Mouse (Mus musculus): ENCODE measurements around the gene Fbh1. TPM values are rescaled to one million over a fixed set of nuclear protein-coding genes. Genes with fewer than 3 reads are reported as not detected.
A peak's percentile ranks its signal among the peaks of the same experiment; 100 is the strongest.

The Fbh1 gene
- polyA plus RNA-seq, 1 experiment from 2014 or later: 24.3 TPM

DNA sequence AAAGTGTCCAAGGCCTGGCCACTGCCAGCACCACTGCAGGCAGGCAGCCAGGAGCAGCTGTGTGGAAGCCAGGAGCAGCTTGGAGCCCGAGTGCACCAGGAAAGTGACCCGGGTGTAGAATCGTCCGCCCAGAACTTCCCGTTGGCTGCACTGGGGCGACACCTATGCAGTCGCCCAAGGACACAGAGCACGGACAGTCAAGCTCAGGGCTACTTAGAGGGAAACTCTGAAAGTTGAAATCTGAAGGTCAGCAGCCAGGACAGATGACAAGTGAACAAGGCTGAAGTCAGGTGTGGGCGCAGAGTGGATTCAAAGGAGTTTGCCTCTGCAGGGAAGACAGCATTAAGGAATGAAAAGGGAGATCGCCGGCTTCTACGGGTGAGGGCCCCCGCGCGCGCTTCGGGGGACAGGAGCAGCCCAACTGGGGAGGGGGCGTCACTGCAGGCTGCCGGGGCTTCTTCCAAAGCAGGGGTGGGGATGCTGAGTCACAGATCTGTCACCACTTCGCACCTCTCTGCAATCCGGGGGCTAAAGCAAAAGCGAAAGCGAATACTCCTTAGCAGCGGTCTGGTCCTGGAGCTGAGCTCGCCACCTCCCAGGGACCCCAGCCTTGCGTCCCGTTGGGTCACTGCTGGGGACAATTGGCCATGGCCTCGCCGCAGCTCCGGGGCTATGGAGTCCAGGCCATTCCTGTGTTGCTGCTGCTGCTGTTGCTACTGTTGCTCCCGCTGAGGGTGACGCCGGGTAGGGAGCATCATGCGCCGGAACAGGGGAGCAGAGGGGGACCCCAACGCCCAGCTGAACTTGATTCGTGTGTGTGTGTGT is 72.0 kb downstream of the Fbh1 start, which contains the start of gene Il15ra:
Gene Il15ra, plus strand, starts transcription at position 90 of the 825 bp plus-strand sequence.
- H3K4me2 ChIP-seq (ENCODE audit: low read depth, low read length): peak within 1 kb of the TSS; percentile 86
- peak within 1 kb of the TSS; percentile 93 for H3K27ac ChIP-seq (ENCODE audit: low read depth)
- ATAC-seq (peak; percentile 77), DNase-seq (peak; percentile 72)
- peak within 1 kb of the TSS; percentile 72 for H3K4me3 ChIP-seq (ENCODE audit: low read depth, low read length)
- H3K9ac ChIP-seq (replicated peaks): peak within 1 kb of the TSS; percentile 81
- no peaks in the 10 kb centered on the region for H3K27me3 ChIP-seq (ENCODE audit: insufficient read depth, low read length)
- H3K36me3 ChIP-seq (replicated peaks; ENCODE audit: insufficient read depth, low read length): no peaks in the 10 kb centered on the region; the same call in 1 of the 2 replicates
- under 1% methylated on average over 37 of the region's 37 CpGs for WGBS (ENCODE audit: insufficient replicate concordance)
- TF ChIP-seq EP300 (IDR thresholded peaks at IDR 0.05; ENCODE audit: low read depth) (no peak), CTCF (IDR thresholded peaks at IDR 0.05; ENCODE audit: low read depth) (no peak)
- H3K4me1 ChIP-seq (ENCODE audit: insufficient read depth): peaks cover 38% of the 10 kb centered on the region
- H3K9me3 ChIP-seq (ENCODE audit: low read length): no peaks in the 10 kb centered on the region

- Histone ChIP-seq H3K4me3 (ENCODE audit: low read depth, low read length) (no peak overlapping the region), H3K4me1 (ENCODE audit: insufficient read depth) (peaks cover 8% of the 10 kb centered on the region), H3K27ac (ENCODE audit: low read depth) (no peak overlapping the region), H3K27me3 (ENCODE audit: insufficient read depth, low read length) (no peaks in the 10 kb centered on the region), H3K9ac (replicated peaks) (no peak overlapping the region), H3K9me3 (ENCODE audit: low read length) (no peaks in the 10 kb centered on the region), H3K4me2 (ENCODE audit: low read depth, low read length) (no peak overlapping the region), H3K36me3 (replicated peaks; ENCODE audit: insufficient read depth, low read length) (no peaks in the 10 kb centered on the region)
- DNase-seq: no peak
- no peak for ATAC-seq
- TF ChIP-seq EP300 (IDR thresholded peaks at IDR 0.05; ENCODE audit: low read depth) (no peak), CTCF (IDR thresholded peaks at IDR 0.05; ENCODE audit: low read depth) (no peak)
- 86% methylated on average over 2 of the region's 2 CpGs for whole genome bisulfite sequencing (ENCODE audit: insufficient replicate concordance)
Measured at GRCm38 (mm10) chr2:11699905-11700304, 77.5 kb downstream of the Fbh1 start.

DNA sequence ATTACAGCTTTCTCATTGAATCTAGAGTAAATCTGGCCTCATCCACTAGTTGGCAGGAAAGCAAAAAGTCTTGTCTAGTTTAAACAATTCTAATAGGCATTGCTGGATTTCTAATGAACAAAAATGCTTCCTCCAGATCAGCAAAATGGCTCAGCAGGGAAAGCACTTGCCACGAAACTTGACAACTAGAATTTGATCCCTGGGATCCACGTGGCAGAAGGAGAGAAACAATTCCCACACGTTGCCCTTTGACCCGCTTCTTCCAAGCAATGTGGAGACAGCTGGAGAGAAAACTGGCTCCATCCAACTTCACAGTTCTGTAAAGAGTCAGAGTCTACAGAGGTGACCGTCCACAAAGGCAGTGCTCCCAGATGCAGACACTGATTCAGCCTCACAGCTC is 78.4 kb downstream of the Fbh1 start:
- H3K9me3 ChIP-seq (ENCODE audit: low read length): no peaks in the 10 kb centered on the region
- ATAC-seq (no peak), DNase-seq (no peak)
- H3K4me2 ChIP-seq (ENCODE audit: low read depth, low read length): no peak overlapping the region
- no peak overlapping the region for H3K27ac ChIP-seq (ENCODE audit: low read depth)
- no peak overlapping the region for H3K9ac ChIP-seq (replicated peaks)
- WGBS (ENCODE audit: insufficient replicate concordance): 55% methylated on average over 5 of the region's 5 CpGs
- no peaks in the 10 kb centered on the region for H3K27me3 ChIP-seq (ENCODE audit: insufficient read depth, low read length)
- TF ChIP-seq CTCF (IDR thresholded peaks at IDR 0.05; ENCODE audit: low read depth): no peak
- TF ChIP-seq EP300 (IDR thresholded peaks at IDR 0.05; ENCODE audit: low read depth): peak; percentile 16; the same call in 1 of the 2 replicates
- H3K4me1 ChIP-seq (ENCODE audit: insufficient read depth): peaks cover 8% of the 10 kb centered on the region; the same call in 1 of the 2 replicates
- no peak overlapping the region for H3K4me3 ChIP-seq (ENCODE audit: low read depth, low read length)
- H3K36me3 ChIP-seq (replicated peaks; ENCODE audit: insufficient read depth, low read length): no peaks in the 10 kb centered on the region

DNA sequence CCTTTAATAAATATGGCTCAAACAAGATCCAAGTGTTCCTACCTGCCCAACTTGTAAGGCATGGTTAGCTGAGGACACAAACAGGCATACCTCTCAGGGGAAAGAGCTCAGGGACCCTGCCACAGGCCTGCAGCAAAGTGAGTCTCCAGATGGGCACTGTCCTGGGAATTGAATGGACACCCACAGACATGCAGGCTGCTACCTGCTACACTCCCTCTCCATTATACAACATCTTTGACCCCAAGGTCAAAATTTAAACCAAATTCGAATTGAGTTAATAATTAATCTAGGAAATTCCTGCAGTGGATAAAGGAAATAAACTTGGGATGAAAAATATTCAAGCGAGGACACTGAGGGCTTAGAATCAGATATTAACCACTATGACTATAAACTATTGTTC is 81.5 kb downstream of the Fbh1 start:
- Histone ChIP-seq H3K27me3 (ENCODE audit: insufficient read depth, low read length) (no peaks in the 10 kb centered on the region), H3K9me3 (ENCODE audit: low read length) (no peaks in the 10 kb centered on the region), H3K36me3 (replicated peaks; ENCODE audit: insufficient read depth, low read length) (no peaks in the 10 kb centered on the region), H3K4me2 (ENCODE audit: low read depth, low read length) (peak overlapping the region; percentile 35; the same call in 1 of the 2 replicates), H3K27ac (ENCODE audit: low read depth) (peak overlapping the region; percentile 92), H3K4me3 (ENCODE audit: low read depth, low read length) (no peak overlapping the region), H3K9ac (replicated peaks) (no peak overlapping the region), H3K4me1 (ENCODE audit: insufficient read depth) (peaks cover 13% of the 10 kb centered on the region; the same call in 1 of the 2 replicates)
- no peak for DNase-seq
- no peak for ATAC-seq
- TF ChIP-seq EP300 (IDR thresholded peaks at IDR 0.05; ENCODE audit: low read depth) (no peak), CTCF (IDR thresholded peaks at IDR 0.05; ENCODE audit: low read depth) (no peak)
- WGBS (ENCODE audit: insufficient replicate concordance): 37% methylated on average over 2 of the region's 2 CpGs

DNA sequence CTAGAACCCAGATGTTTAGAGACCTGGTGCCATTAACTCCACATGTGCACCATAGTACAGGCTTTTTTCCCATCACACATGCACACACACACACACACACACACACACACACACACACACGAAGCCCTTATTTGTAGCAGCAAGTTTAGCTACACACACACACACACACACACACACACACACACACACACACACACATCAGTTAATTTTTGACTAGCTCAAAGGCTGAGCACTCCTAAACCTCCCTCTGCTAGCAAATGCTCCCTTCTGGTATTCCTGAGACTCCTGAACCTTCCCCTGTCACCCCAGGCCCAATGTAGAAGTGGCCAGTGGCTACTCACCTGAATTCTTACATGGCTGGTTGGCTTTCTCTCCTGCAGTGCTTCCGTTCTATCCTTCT is 83.3 kb downstream of the Fbh1 start:
- Histone ChIP-seq H3K4me2 (ENCODE audit: low read depth, low read length) (no peak overlapping the region), H3K27ac (ENCODE audit: low read depth) (peak overlapping the region; percentile 92), H3K9ac (replicated peaks) (no peak overlapping the region), H3K9me3 (ENCODE audit: low read length) (no peaks in the 10 kb centered on the region), H3K36me3 (replicated peaks; ENCODE audit: insufficient read depth, low read length) (no peaks in the 10 kb centered on the region), H3K4me1 (ENCODE audit: insufficient read depth) (peaks cover 13% of the 10 kb centered on the region; the same call in 1 of the 2 replicates), H3K27me3 (ENCODE audit: insufficient read depth, low read length) (no peaks in the 10 kb centered on the region), H3K4me3 (ENCODE audit: low read depth, low read length) (no peak overlapping the region)
- peak; percentile 81 for ATAC-seq
- DNase-seq: peak; percentile 55
- WGBS (ENCODE audit: insufficient replicate concordance): 66% methylated on average over 2 of the region's 2 CpGs
- no peak for TF ChIP-seq CTCF (IDR thresholded peaks at IDR 0.05; ENCODE audit: low read depth)
- no peak for TF ChIP-seq EP300 (IDR thresholded peaks at IDR 0.05; ENCODE audit: low read depth)

DNA sequence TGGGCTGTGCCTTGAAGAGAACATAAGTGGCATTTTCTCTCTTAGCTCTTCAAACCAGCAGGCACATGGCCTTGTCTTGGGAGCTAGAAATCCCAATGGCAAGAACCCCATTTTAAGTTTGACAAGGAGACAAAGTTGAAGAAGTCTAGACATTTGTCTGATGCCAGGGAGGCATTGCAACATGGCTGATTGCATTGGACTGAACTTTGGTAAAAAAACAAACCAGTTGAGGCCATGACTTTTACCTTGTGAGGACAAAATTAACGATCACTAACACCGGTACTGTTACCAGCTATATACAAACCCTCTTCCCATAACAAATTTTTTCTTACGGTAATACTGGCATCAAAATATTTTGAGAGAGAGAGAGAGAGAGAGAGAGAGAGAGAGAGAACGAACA is 84.0 kb downstream of the Fbh1 start:
- WGBS (ENCODE audit: insufficient replicate concordance): 64% methylated on average over 4 of the region's 4 CpGs
- TF ChIP-seq CTCF (IDR thresholded peaks at IDR 0.05; ENCODE audit: low read depth) (no peak), EP300 (IDR thresholded peaks at IDR 0.05; ENCODE audit: low read depth) (peak; percentile 52; the same call in 1 of the 2 replicates)
- Histone ChIP-seq H3K9ac (replicated peaks) (no peak overlapping the region), H3K4me2 (ENCODE audit: low read depth, low read length) (no peak overlapping the region), H3K4me1 (ENCODE audit: insufficient read depth) (peaks cover 13% of the 10 kb centered on the region; the same call in 1 of the 2 replicates), H3K9me3 (ENCODE audit: low read length) (no peaks in the 10 kb centered on the region), H3K36me3 (replicated peaks; ENCODE audit: insufficient read depth, low read length) (no peaks in the 10 kb centered on the region), H3K4me3 (ENCODE audit: low read depth, low read length) (no peak overlapping the region), H3K27ac (ENCODE audit: low read depth) (peak overlapping the region; percentile 92), H3K27me3 (ENCODE audit: insufficient read depth, low read length) (no peaks in the 10 kb centered on the region)
- ATAC-seq (peak; percentile 80), DNase-seq (peak; percentile 36)

Other genes with a start within 250 kb of the Fbh1 start
- 3.0 and 3.3 TPM in 2 replicates for gene Pfkfb3, start 223.5 kb downstream of the Fbh1 start, polyA plus RNA-seq (2015; fragmentation: Nextera tagmentation; extraction: Ambion mirVana)
- gene Rbm17, start 173.4 kb downstream of the Fbh1 start, polyA plus RNA-seq (2015; fragmentation: Nextera tagmentation; extraction: Ambion mirVana): 46.9 and 50.8 TPM in 2 replicates
- gene Gm17490, start 151.3 kb downstream of the Fbh1 start, polyA plus RNA-seq (2015; fragmentation: Nextera tagmentation; extraction: Ambion mirVana): not detected in 2 replicates
- 0.06 and 0.23 TPM in 2 replicates for gene Il2ra, start 134.8 kb downstream of the Fbh1 start, polyA plus RNA-seq (2015; fragmentation: Nextera tagmentation; extraction: Ambion mirVana)
- 23.8 and 31.1 TPM in 2 replicates for gene Il15ra, start 72.3 kb downstream of the Fbh1 start, polyA plus RNA-seq (2015; fragmentation: Nextera tagmentation; extraction: Ambion mirVana)
- gene Ankrd16, start 294 bp upstream of the Fbh1 start, polyA plus RNA-seq (2015; fragmentation: Nextera tagmentation; extraction: Ambion mirVana): 9.1 and 11.5 TPM in 2 replicates

Measured in liver, postnatal 0 days (tissue).